Mouse (Mus musculus): ENCODE data around the gene Mrps6. TPM values are rescaled to one million over a fixed set of nuclear protein-coding genes. Genes with fewer than 3 reads are reported as not detected.
"Not testable (repeated sequence)": the region's sequence is repeated elsewhere in the genome, so short reads cannot be mapped to it uniquely, and the experiment has no call there.

Gene Mrps6
- polyA plus RNA-seq, 1 experiment: 323 TPM

DNA sequence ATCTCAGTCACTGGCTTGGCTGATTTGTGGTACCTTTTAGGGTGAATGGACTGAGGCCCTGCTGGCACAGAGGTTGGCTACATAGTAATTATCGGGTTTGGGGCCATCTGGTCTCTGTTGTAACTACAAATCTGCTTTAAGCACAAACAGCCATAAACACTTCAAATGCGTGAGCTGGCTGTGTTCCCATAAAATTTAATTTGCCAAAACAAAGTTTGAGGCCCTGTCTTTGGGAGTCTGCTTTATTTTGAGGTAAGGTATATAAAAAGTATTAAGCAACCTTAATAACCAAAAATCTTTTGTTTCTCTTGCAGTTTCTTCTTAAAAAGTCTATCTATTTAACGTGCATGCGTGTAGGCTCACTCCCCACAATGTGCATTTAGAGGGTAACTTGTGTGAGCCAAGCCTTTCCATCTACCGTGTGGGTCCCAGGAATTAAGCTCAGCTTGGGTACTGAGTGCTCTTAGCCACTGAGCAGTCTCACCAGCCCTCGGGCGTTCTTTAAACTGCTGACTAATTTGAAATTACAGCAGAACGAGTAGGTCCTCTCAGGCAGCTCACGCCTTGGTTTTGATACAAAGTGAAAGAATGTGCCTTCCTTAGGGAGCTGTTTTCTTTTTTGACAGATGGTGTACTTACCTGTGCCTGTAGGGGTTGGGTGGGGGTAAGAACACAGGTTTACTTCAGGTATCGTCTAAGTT lies 40.4 kb downstream of the Mrps6 start:
- Histone ChIP-seq H3K79me2 (ENCODE audit: control insufficient read depth, insufficient read depth) (peaks cover 99% of the 10 kb centered on the region), H3K79me3 (ENCODE audit: low read depth) (peaks cover 37% of the 10 kb centered on the region), H3K4me3 (ENCODE audit: insufficient read depth, poor library complexity, severe bottlenecking) (no peak overlapping the region), H3K36me3 (ENCODE audit: control insufficient read depth, insufficient read depth) (peaks cover 79% of the 10 kb centered on the region), H3ac (ENCODE audit: control insufficient read depth, insufficient read length, low read depth) (no peak overlapping the region), H3K27me3 (ENCODE audit: control insufficient read depth, insufficient read depth, insufficient read length) (no peaks in the 10 kb centered on the region)
- TF ChIP-seq CTCF (IDR thresholded peaks at IDR 0.05; ENCODE audit: control insufficient read depth, insufficient read depth, insufficient read length) (no peak), CEBPB (IDR thresholded peaks at IDR 0.05; ENCODE audit: low read depth) (no peak), FOSL1 (IDR thresholded peaks at IDR 0.05; ENCODE audit: insufficient read depth, low read length, poor library complexity, severe bottlenecking) (no peak), MYOD1 (IDR thresholded peaks at IDR 0.05; ENCODE audit: control insufficient read depth, insufficient read length, low read depth) (no peak), MYOG (IDR thresholded peaks at IDR 0.05; ENCODE audit: control insufficient read depth, extremely low read depth, insufficient read length) (no peak), MAX (IDR thresholded peaks at IDR 0.05) (no peak), USF1 (IDR thresholded peaks at IDR 0.05; ENCODE audit: low read depth) (no peak)

GRCm38 (mm10) chr16:92099598-92099997 lies 41.5 kb downstream of the Mrps6 start:
- Histone ChIP-seq H3K36me3 (ENCODE audit: control insufficient read depth, insufficient read depth) (peaks cover 73% of the 10 kb centered on the region), H3K79me3 (ENCODE audit: low read depth) (peaks cover 46% of the 10 kb centered on the region), H3K4me3 (ENCODE audit: insufficient read depth, poor library complexity, severe bottlenecking) (no peak overlapping the region), H3K27me3 (ENCODE audit: control insufficient read depth, insufficient read depth, insufficient read length) (no peaks in the 10 kb centered on the region), H3K79me2 (ENCODE audit: control insufficient read depth, insufficient read depth) (peaks cover 100% of the 10 kb centered on the region), H3ac (ENCODE audit: control insufficient read depth, insufficient read length, low read depth) (no peak overlapping the region)
- TF ChIP-seq FOSL1 (IDR thresholded peaks at IDR 0.05; ENCODE audit: insufficient read depth, low read length, poor library complexity, severe bottlenecking) (no peak), MAX (IDR thresholded peaks at IDR 0.05) (no peak), MYOG (IDR thresholded peaks at IDR 0.05; ENCODE audit: control insufficient read depth, extremely low read depth, insufficient read length) (no peak), CEBPB (IDR thresholded peaks at IDR 0.05; ENCODE audit: low read depth) (no peak), MYOD1 (IDR thresholded peaks at IDR 0.05; ENCODE audit: control insufficient read depth, insufficient read length, low read depth) (no peak), CTCF (IDR thresholded peaks at IDR 0.05; ENCODE audit: control insufficient read depth, insufficient read depth, insufficient read length) (no peak), USF1 (IDR thresholded peaks at IDR 0.05; ENCODE audit: low read depth) (no peak)

DNA sequence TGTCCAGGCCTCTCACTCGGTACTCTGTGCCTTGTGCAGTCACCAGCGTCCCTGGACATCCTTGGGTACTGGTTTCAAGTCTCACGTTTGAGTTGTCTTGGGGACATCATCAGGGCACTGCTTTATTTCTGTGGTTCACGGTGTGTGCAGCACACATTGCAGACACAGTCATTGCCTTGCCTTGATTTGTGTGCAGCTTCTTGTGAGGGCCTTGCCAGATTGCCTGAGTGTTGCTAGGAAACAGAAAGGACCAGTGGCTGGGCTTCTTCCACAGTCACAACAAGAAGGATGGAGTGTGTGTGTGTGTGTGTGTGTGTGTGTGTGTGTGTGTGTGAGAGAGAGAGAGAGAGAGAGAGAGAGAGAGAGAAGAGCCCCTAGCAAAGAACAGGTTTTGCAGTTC lies 42.0 kb downstream of the Mrps6 start:
- Histone ChIP-seq H3K79me2 (ENCODE audit: control insufficient read depth, insufficient read depth) (peaks cover 100% of the 10 kb centered on the region), H3K36me3 (ENCODE audit: control insufficient read depth, insufficient read depth) (peaks cover 68% of the 10 kb centered on the region), H3ac (ENCODE audit: control insufficient read depth, insufficient read length, low read depth) (no peak overlapping the region), H3K27me3 (ENCODE audit: control insufficient read depth, insufficient read depth, insufficient read length) (no peaks in the 10 kb centered on the region), H3K79me3 (ENCODE audit: low read depth) (peaks cover 51% of the 10 kb centered on the region), H3K4me3 (ENCODE audit: insufficient read depth, poor library complexity, severe bottlenecking) (no peak overlapping the region)
- TF ChIP-seq MYOD1 (IDR thresholded peaks at IDR 0.05; ENCODE audit: control insufficient read depth, insufficient read length, low read depth) (no peak), MAX (IDR thresholded peaks at IDR 0.05) (no peak), MYOG (IDR thresholded peaks at IDR 0.05; ENCODE audit: control insufficient read depth, extremely low read depth, insufficient read length) (no peak), CTCF (IDR thresholded peaks at IDR 0.05; ENCODE audit: control insufficient read depth, insufficient read depth, insufficient read length) (no peak), USF1 (IDR thresholded peaks at IDR 0.05; ENCODE audit: low read depth) (no peak), CEBPB (IDR thresholded peaks at IDR 0.05; ENCODE audit: low read depth) (no peak), FOSL1 (IDR thresholded peaks at IDR 0.05; ENCODE audit: insufficient read depth, low read length, poor library complexity, severe bottlenecking) (no peak)

GRCm38 (mm10) chr16:92102115-92102514 lies 44.0 kb downstream of the Mrps6 start:
- H3K79me2 ChIP-seq (ENCODE audit: control insufficient read depth, insufficient read depth): peaks cover 100% of the 10 kb centered on the region
- no peak overlapping the region for H3K4me3 ChIP-seq (ENCODE audit: insufficient read depth, poor library complexity, severe bottlenecking)
- no peak overlapping the region for H3ac ChIP-seq (ENCODE audit: control insufficient read depth, insufficient read length, low read depth)
- peaks cover 67% of the 10 kb centered on the region for H3K79me3 ChIP-seq (ENCODE audit: low read depth)
- TF ChIP-seq FOSL1 (IDR thresholded peaks at IDR 0.05; ENCODE audit: insufficient read depth, low read length, poor library complexity, severe bottlenecking) (no peak), MYOG (IDR thresholded peaks at IDR 0.05; ENCODE audit: control insufficient read depth, extremely low read depth, insufficient read length) (no peak), MAX (IDR thresholded peaks at IDR 0.05) (no peak), MYOD1 (IDR thresholded peaks at IDR 0.05; ENCODE audit: control insufficient read depth, insufficient read length, low read depth) (no peak), USF1 (IDR thresholded peaks at IDR 0.05; ENCODE audit: low read depth) (no peak), CEBPB (IDR thresholded peaks at IDR 0.05; ENCODE audit: low read depth) (no peak), CTCF (IDR thresholded peaks at IDR 0.05; ENCODE audit: control insufficient read depth, insufficient read depth, insufficient read length) (no peak)
- no peaks in the 10 kb centered on the region for H3K27me3 ChIP-seq (ENCODE audit: control insufficient read depth, insufficient read depth, insufficient read length)
- H3K36me3 ChIP-seq (ENCODE audit: control insufficient read depth, insufficient read depth): peaks cover 70% of the 10 kb centered on the region

- H3K4me3 ChIP-seq (ENCODE audit: insufficient read depth, poor library complexity, severe bottlenecking); H3ac ChIP-seq (ENCODE audit: control insufficient read depth, insufficient read length, low read depth): not testable (repeated sequence)
Measured at GRCm38 (mm10) chr16:92102931-92103330, 44.9 kb downstream of the Mrps6 start.

More at GRCm38 (mm10) chr16:92102931-92103330, 44.9 kb downstream of the Mrps6 start:
- peaks cover 100% of the 10 kb centered on the region for H3K79me2 ChIP-seq (ENCODE audit: control insufficient read depth, insufficient read depth)
- H3K27me3 ChIP-seq (ENCODE audit: control insufficient read depth, insufficient read depth, insufficient read length): not testable (repeated sequence)
- peaks cover 69% of the 10 kb centered on the region for H3K79me3 ChIP-seq (ENCODE audit: low read depth)
- H3K36me3 ChIP-seq (ENCODE audit: control insufficient read depth, insufficient read depth): peaks cover 67% of the 10 kb centered on the region
